Mouse (Mus musculus): Measurements from ENCODE around the gene Prdm2. TPM values are rescaled to one million over a fixed set of nuclear protein-coding genes. Genes with fewer than 3 reads are reported as not detected.
A peak's percentile ranks its signal among the peaks of the same experiment; 100 is the strongest.

The Prdm2 gene
- polyA plus RNA-seq, 1 experiment from 2014 or later, result 11.5 TPM

DNA sequence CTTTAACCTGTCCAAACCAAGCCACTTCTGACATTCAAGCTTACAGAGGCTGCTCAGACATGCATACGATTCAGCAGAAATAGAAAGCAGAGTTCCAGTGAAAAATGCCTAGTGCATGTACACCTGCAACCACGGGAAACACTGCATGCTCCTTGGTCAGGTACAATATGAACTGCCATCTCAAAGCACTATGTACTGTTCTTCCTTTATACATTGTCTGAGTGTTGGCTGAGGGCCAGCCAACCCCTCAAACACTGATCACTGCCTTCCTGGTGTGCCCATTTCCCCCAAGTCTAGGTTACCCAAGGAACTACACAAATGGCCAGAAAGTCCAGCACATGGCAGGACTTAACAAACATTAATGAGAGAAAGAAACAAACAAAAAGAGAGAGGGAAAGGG, 53.5 kb downstream of the Prdm2 start:
- H3K4me3 ChIP-seq (ENCODE audit: low read depth, low read length), result no peak overlapping the region
- H3K27ac ChIP-seq (replicated peaks; ENCODE audit: low read depth, low read length), result no peak overlapping the region
- 90% methylated on average over 2 of the region's 2 CpGs for WGBS

DNA sequence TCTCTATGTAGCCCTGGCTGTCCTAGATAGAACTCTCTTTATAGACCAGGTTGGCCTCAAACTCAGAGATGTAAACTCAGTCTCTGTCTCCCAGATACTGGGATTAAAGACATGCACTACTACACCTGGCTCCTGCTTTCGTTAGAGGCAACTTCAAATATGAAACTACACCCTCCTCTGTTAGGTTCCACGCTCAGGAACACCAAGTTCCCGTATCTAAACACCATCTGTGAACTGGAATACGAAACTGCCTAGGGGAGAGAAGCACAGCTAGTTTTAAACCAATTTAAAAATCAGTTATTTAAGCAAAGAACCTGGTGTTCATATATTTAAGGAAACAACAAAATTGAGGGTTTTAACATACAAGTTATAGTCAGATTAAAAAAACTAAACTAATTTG, 56.9 kb downstream of the Prdm2 start:
- no peak overlapping the region for H3K9ac ChIP-seq (replicated peaks; ENCODE audit: low read length)
- H3K4me2 ChIP-seq (ENCODE audit: low read depth, low read length), result no peak overlapping the region
- no peak for ATAC-seq (replicated peaks; ENCODE audit: insufficient number of reproducible peaks, low FRiP score, low TSS enrichment, low read depth)
- WGBS, result 81% methylated on average over 4 of the region's 4 CpGs
- no peak overlapping the region for H3K27ac ChIP-seq (replicated peaks; ENCODE audit: low read depth, low read length)
- no peak for DNase-seq (ENCODE audit: low spot score)
- no peaks in the 10 kb centered on the region for H3K4me1 ChIP-seq (ENCODE audit: control insufficient read depth, insufficient read depth, low read length)
- no peaks in the 10 kb centered on the region for H3K9me3 ChIP-seq (replicated peaks; ENCODE audit: control insufficient read depth, low read length)
- H3K4me3 ChIP-seq (ENCODE audit: low read depth, low read length), result no peak overlapping the region
- H3K36me3 ChIP-seq (replicated peaks; ENCODE audit: control insufficient read depth, insufficient read depth, low read depth, low read length), result no peaks in the 10 kb centered on the region
- H3K27me3 ChIP-seq (ENCODE audit: control insufficient read depth, insufficient read depth, low read length), result no peaks in the 10 kb centered on the region

More for the DNA sequence above, 53.5 kb downstream of the Prdm2 start:
- H3K4me2 ChIP-seq (ENCODE audit: low read depth, low read length), result no peak overlapping the region
- no peak for DNase-seq (ENCODE audit: low spot score)
- H3K9ac ChIP-seq (replicated peaks; ENCODE audit: low read length), result no peak overlapping the region
- ATAC-seq (replicated peaks; ENCODE audit: insufficient number of reproducible peaks, low FRiP score, low TSS enrichment, low read depth), result no peak
- H3K4me1 ChIP-seq (ENCODE audit: control insufficient read depth, insufficient read depth, low read length), result no peaks in the 10 kb centered on the region
- no peaks in the 10 kb centered on the region for H3K9me3 ChIP-seq (replicated peaks; ENCODE audit: control insufficient read depth, low read length)
- no peaks in the 10 kb centered on the region; the same call in 1 of the 2 replicates for H3K36me3 ChIP-seq (replicated peaks; ENCODE audit: control insufficient read depth, insufficient read depth, low read depth, low read length)
- H3K27me3 ChIP-seq (ENCODE audit: control insufficient read depth, insufficient read depth, low read length), result no peaks in the 10 kb centered on the region

DNA sequence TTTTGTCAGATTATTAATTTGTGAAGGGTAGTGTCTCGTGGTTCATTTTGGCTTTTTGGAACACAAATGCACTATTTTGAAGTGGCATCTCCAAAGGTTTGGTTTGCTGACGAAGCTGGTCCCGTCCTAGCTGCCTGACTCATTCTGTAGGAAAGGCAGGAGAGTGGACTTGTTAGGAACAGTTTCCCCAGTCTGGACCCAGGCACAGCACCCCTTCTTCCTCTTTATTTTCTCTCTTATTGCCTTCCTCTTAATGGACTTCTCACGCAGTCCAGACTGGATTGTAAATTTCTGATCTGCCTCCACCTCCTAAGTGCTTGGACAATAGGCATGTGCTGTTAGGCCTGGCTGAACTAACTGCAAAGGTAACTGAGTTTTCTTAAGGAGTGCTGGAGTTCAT, 57.8 kb downstream of the Prdm2 start:
- 85% methylated on average over 4 of the region's 4 CpGs for WGBS
- Histone ChIP-seq H3K4me3 (ENCODE audit: low read depth, low read length) (no peak overlapping the region), H3K4me2 (ENCODE audit: low read depth, low read length) (no peak overlapping the region), H3K9me3 (replicated peaks; ENCODE audit: control insufficient read depth, low read length) (no peaks in the 10 kb centered on the region), H3K9ac (replicated peaks; ENCODE audit: low read length) (no peak overlapping the region), H3K4me1 (ENCODE audit: control insufficient read depth, insufficient read depth, low read length) (no peaks in the 10 kb centered on the region), H3K27ac (replicated peaks; ENCODE audit: low read depth, low read length) (no peak overlapping the region), H3K27me3 (ENCODE audit: control insufficient read depth, insufficient read depth, low read length) (no peaks in the 10 kb centered on the region), H3K36me3 (replicated peaks; ENCODE audit: control insufficient read depth, insufficient read depth, low read depth, low read length) (no peaks in the 10 kb centered on the region)
- DNase-seq (ENCODE audit: low spot score) (no peak), ATAC-seq (replicated peaks; ENCODE audit: insufficient number of reproducible peaks, low FRiP score, low TSS enrichment, low read depth) (no peak)

DNA sequence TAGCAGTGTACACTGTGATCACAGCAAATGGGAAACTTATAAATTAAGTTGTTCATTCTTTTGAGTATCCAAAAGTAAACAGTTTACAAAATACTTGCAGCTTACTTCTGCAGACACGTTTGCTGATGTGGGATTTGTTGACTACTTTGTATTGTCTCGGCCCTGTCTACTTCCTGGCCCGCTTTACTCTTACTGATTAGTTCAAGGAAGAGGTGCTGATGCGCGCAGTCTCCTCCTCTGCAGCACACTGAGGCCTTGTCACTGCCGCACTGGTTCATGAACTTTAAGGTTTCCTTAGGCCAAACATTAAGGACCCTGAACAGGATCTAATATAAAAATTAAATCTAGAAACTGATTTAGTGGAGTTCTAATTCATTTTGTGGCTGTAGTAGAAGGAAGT, 58.2 kb downstream of the Prdm2 start:
- Histone ChIP-seq H3K27ac (replicated peaks; ENCODE audit: low read depth, low read length) (no peak overlapping the region), H3K4me2 (ENCODE audit: low read depth, low read length) (no peak overlapping the region), H3K27me3 (ENCODE audit: control insufficient read depth, insufficient read depth, low read length) (no peaks in the 10 kb centered on the region), H3K36me3 (replicated peaks; ENCODE audit: control insufficient read depth, insufficient read depth, low read depth, low read length) (no peaks in the 10 kb centered on the region), H3K9me3 (replicated peaks; ENCODE audit: control insufficient read depth, low read length) (no peaks in the 10 kb centered on the region), H3K4me1 (ENCODE audit: control insufficient read depth, insufficient read depth, low read length) (no peaks in the 10 kb centered on the region), H3K9ac (replicated peaks; ENCODE audit: low read length) (no peak overlapping the region), H3K4me3 (ENCODE audit: low read depth, low read length) (no peak overlapping the region)
- ATAC-seq (replicated peaks; ENCODE audit: insufficient number of reproducible peaks, low FRiP score, low TSS enrichment, low read depth) (no peak), DNase-seq (ENCODE audit: low spot score) (no peak)
- WGBS, result 79% methylated on average over 6 of the region's 6 CpGs

DNA sequence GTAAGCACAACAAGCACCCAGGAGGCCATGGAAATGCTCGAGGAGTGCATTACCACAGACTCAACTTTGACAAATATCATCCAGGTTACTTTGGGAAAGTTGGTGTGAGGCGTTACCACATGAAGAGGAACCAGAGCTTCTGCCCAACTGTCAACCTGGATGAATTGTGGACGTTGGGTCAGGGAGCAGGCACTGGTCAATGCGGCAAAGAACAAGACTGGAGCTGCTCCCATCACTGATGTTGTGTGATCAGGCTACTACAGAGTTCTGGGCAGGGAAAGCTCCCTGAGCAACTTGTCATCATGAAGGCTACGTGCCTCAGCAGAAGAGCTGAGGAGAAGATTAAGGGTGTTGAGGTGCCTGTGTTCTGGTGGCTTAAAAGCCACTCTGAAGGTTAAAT, 60.2 kb downstream of the Prdm2 start:
- H3K27me3 ChIP-seq (ENCODE audit: control insufficient read depth, insufficient read depth, low read length), result no peaks in the 10 kb centered on the region
- H3K36me3 ChIP-seq (replicated peaks; ENCODE audit: control insufficient read depth, insufficient read depth, low read depth, low read length), result no peaks in the 10 kb centered on the region
- no peaks in the 10 kb centered on the region for H3K9me3 ChIP-seq (replicated peaks; ENCODE audit: control insufficient read depth, low read length)
- no peak overlapping the region for H3K4me3 ChIP-seq (ENCODE audit: low read depth, low read length)
- DNase-seq (ENCODE audit: low spot score) (no peak), ATAC-seq (replicated peaks; ENCODE audit: insufficient number of reproducible peaks, low FRiP score, low TSS enrichment, low read depth) (no peak)
- H3K4me2 ChIP-seq (ENCODE audit: low read depth, low read length), result no peak overlapping the region
- H3K27ac ChIP-seq (replicated peaks; ENCODE audit: low read depth, low read length), result no peak overlapping the region
- 85% methylated on average over 5 of the region's 5 CpGs for whole genome bisulfite sequencing
- no peaks in the 10 kb centered on the region for H3K4me1 ChIP-seq (ENCODE audit: control insufficient read depth, insufficient read depth, low read length)
- H3K9ac ChIP-seq (replicated peaks; ENCODE audit: low read length), result no peak overlapping the region

DNA sequence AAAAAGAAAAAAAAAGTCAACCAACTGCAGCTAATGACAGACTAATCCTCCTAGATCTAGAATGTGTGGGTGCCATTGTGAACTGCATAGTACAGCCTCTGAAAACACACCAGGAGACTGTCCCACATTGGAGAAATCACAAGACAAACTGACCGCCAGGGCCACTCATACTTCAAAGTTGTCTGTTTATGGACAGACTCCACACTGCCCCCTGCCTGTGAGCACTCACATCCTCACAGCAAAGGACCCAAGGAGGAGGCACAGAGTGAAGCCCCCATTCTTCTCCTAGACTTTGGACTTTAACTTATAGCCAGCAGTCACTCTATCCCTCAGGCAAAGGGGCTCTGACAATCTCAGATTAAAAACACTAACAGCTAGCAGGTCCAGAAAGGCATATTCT, 61.5 kb downstream of the Prdm2 start:
- Histone ChIP-seq H3K4me3 (ENCODE audit: low read depth, low read length) (no peak overlapping the region), H3K27ac (replicated peaks; ENCODE audit: low read depth, low read length) (no peak overlapping the region)
- peak; percentile 21 for DNase-seq (ENCODE audit: low spot score)

DNA sequence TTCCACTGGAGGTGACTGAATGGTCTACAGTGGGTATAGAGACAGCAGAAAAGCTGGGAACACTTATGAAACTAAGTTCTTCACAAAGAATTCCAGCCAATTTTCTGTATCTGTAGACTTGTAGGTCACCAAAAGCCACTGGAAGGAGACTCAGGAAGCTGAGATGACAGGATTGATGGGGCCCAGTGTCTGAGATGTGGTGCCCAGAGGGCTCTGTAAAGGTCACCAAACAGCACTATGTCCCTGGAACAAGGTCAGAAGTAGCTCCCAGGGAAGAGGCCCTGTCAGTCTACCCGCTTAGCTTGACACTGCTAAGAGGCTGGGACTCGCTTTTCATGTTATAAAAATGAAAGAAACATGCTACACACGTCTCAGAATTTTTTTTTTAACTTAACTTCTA, 65.1 kb downstream of the Prdm2 start:
- Histone ChIP-seq H3K9me3 (replicated peaks; ENCODE audit: control insufficient read depth, low read length) (no peaks in the 10 kb centered on the region), H3K4me1 (ENCODE audit: control insufficient read depth, insufficient read depth, low read length) (no peaks in the 10 kb centered on the region), H3K4me3 (ENCODE audit: low read depth, low read length) (no peak overlapping the region), H3K27me3 (ENCODE audit: control insufficient read depth, insufficient read depth, low read length) (no peaks in the 10 kb centered on the region), H3K9ac (replicated peaks; ENCODE audit: low read length) (no peak overlapping the region), H3K27ac (replicated peaks; ENCODE audit: low read depth, low read length) (no peak overlapping the region), H3K36me3 (replicated peaks; ENCODE audit: control insufficient read depth, insufficient read depth, low read depth, low read length) (no peaks in the 10 kb centered on the region), H3K4me2 (ENCODE audit: low read depth, low read length) (no peak overlapping the region)
- WGBS, result 61% methylated on average over 3 of the region's 3 CpGs
- DNase-seq (ENCODE audit: low spot score) (no peak), ATAC-seq (replicated peaks; ENCODE audit: insufficient number of reproducible peaks, low FRiP score, low TSS enrichment, low read depth) (no peak)

More for the DNA sequence above, 61.5 kb downstream of the Prdm2 start:
- ATAC-seq (replicated peaks; ENCODE audit: insufficient number of reproducible peaks, low FRiP score, low TSS enrichment, low read depth), result no peak
- Histone ChIP-seq H3K4me2 (ENCODE audit: low read depth, low read length) (no peak overlapping the region), H3K9me3 (replicated peaks; ENCODE audit: control insufficient read depth, low read length) (no peaks in the 10 kb centered on the region), H3K36me3 (replicated peaks; ENCODE audit: control insufficient read depth, insufficient read depth, low read depth, low read length) (no peaks in the 10 kb centered on the region), H3K27me3 (ENCODE audit: control insufficient read depth, insufficient read depth, low read length) (no peaks in the 10 kb centered on the region), H3K4me1 (ENCODE audit: control insufficient read depth, insufficient read depth, low read length) (no peaks in the 10 kb centered on the region), H3K9ac (replicated peaks; ENCODE audit: low read length) (no peak overlapping the region)
- WGBS, result 61% methylated on average over 1 of the region's 1 CpGs

DNA sequence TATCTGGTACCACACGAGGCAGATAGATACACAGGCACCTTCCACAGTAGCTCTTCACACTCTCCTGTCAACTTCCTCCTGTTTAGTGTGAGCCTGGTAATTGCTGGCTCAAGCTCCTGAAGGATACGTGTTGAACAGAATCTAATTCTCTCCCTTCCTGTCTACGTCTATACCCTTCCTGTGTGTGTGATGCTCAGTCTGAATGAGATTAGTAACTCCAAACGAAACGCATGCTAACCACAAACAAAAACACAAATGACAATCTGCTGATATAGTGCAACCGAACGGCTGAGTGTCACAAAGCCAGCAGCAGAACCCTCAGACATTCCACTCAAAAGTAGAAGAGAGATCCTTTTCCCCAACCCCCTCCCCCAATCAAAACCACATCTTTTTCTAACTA, 69.2 kb downstream of the Prdm2 start:
- no peak for ATAC-seq (replicated peaks; ENCODE audit: insufficient number of reproducible peaks, low FRiP score, low TSS enrichment, low read depth)
- 51% methylated on average over 7 of the region's 7 CpGs for WGBS
- Histone ChIP-seq H3K27me3 (ENCODE audit: control insufficient read depth, insufficient read depth, low read length) (no peaks in the 10 kb centered on the region), H3K9me3 (replicated peaks; ENCODE audit: control insufficient read depth, low read length) (no peaks in the 10 kb centered on the region), H3K27ac (replicated peaks; ENCODE audit: low read depth, low read length) (no peak overlapping the region), H3K4me3 (ENCODE audit: low read depth, low read length) (no peak overlapping the region), H3K4me1 (ENCODE audit: control insufficient read depth, insufficient read depth, low read length) (no peaks in the 10 kb centered on the region), H3K9ac (replicated peaks; ENCODE audit: low read length) (no peak overlapping the region), H3K36me3 (replicated peaks; ENCODE audit: control insufficient read depth, insufficient read depth, low read depth, low read length) (peaks cover 3% of the 10 kb centered on the region; the same call in 1 of the 2 replicates), H3K4me2 (ENCODE audit: low read depth, low read length) (no peak overlapping the region)
- DNase-seq (ENCODE audit: low spot score), result peak; percentile 15

Data from embryonic facial prominence, embryonic 11.5 days (tissue).